Mouse (Mus musculus) 3134 (cell line): Measurements from ENCODE around the gene Ulk1.
"Not testable (repeated sequence)": the region's sequence is repeated elsewhere in the genome, so short reads cannot be mapped to it uniquely, and the experiment has no call there.

ENCODE experiments used
- DNase-seq: peaks from one replicate; pipeline ENCODE4 v3.0.0-alpha.2; 2011; ENCODE audit warnings: low spot score; ENCODE audit not compliant: insufficient read length; ENCODE audit errors: extremely low read depth

Ulk1 gene

GRCm38 (mm10) chr5:110809667-110810325 is at the start of gene Ulk1:
Gene Ulk1 (minus strand): TSS chr5:110810097.
- peak; percentile 97 for DNase-seq

GRCm38 (mm10) chr5:110859013-110859650 is 49.2 kb upstream of the Ulk1 start:
- no peak for DNase-seq

GRCm38 (mm10) chr5:110857091-110857490 is 47.2 kb upstream of the Ulk1 start:
- DNase-seq: no peak

- DNase-seq: no peak
Measured at GRCm38 (mm10) chr5:110852990-110853389, 43.1 kb upstream of the Ulk1 start.

GRCm38 (mm10) chr5:110841046-110841862 is 31.4 kb upstream of the Ulk1 start:
- DNase-seq: no peak

GRCm38 (mm10) chr5:110840465-110840864 is 30.6 kb upstream of the Ulk1 start:
- DNase-seq: peak; percentile 14

GRCm38 (mm10) chr5:110839678-110840365 is 29.9 kb upstream of the Ulk1 start, which contains the start of the genes Hscb and Chek2:
Gene Hscb (minus strand): TSS chr5:110839777.
Gene Chek2 (plus strand): TSS chr5:110839979.
- peak; percentile 93 for DNase-seq

- DNase-seq: no peak
Measured at GRCm38 (mm10) chr5:110839038-110839677, 29.3 kb upstream of the Ulk1 start.

- not testable (repeated sequence) for DNase-seq
Measured at GRCm38 (mm10) chr5:110838016-110838415, 28.1 kb upstream of the Ulk1 start.

GRCm38 (mm10) chr5:110835959-110836358 is 26.1 kb upstream of the Ulk1 start:
- DNase-seq: no peak

GRCm38 (mm10) chr5:110831036-110831720 is 21.3 kb upstream of the Ulk1 start:
- DNase-seq: no peak

GRCm38 (mm10) chr5:110827576-110827975 is 17.7 kb upstream of the Ulk1 start:
- DNase-seq: no peak

GRCm38 (mm10) chr5:110826781-110827495 is 17.0 kb upstream of the Ulk1 start:
- DNase-seq: no peak

GRCm38 (mm10) chr5:110824421-110824820 is 14.5 kb upstream of the Ulk1 start:
- no peak for DNase-seq

- DNase-seq: peak; percentile 32
Measured at GRCm38 (mm10) chr5:110808821-110809666, 853 bp downstream of the Ulk1 start.

- peak; percentile 76 for DNase-seq
Measured at GRCm38 (mm10) chr5:110808061-110808631, 1.8 kb downstream of the Ulk1 start.

GRCm38 (mm10) chr5:110807453-110807852 is 2.4 kb downstream of the Ulk1 start:
- DNase-seq: no peak

- DNase-seq: no peak
Measured at GRCm38 (mm10) chr5:110806676-110807075, 3.2 kb downstream of the Ulk1 start.
